Mouse (Mus musculus) spleen, adult 2 months (tissue): ENCODE data around the gene Bcl2l10.

Source experiments
- CTCF ChIP-seq: fragments of 200-500 bp; IDR thresholded peaks from 2 replicates; pipeline ENCODE4 v1.5.1; 2011; ENCODE audit warnings: mild to moderate bottlenecking, inconsistent platforms; ENCODE audit not compliant: insufficient read depth, insufficient read length, insufficient replicate concordance; ENCODE audit errors: extremely low read depth
- POLR2A ChIP-seq: fragments of 200-500 bp; IDR thresholded peaks from 2 replicates; pipeline ENCODE4 v1.6.1; 2011; ENCODE audit warnings: low read depth, low read length, inconsistent platforms

GRCm38 (mm10) chr9:75355783-75356182 lies 8.2 kb downstream of the Bcl2l10 start:
- TF ChIP-seq POLR2A (no peak), CTCF (no peak)
